Mouse (Mus musculus) ES-E14 (cell line): ENCODE measurements at regions not wholly inside any gene's neighbourhood (a gene's known extent, or its start where the extent isn't known, plus 50 kb on each side); places are given as distances from the start of the nearest gene placed in this dataset.

Source experiments
- DNase-seq: peaks from one replicate; pipeline ENCODE4 v3.0.0-alpha.2; 2013; ENCODE audit warnings: low read depth, low spot score
- H3K27ac ChIP-seq: 2 replicates; pipeline ENCODE4 v1.5.1; 2012; ENCODE audit warnings: low read depth, mild to moderate bottlenecking, low read length, moderate library complexity, mixed read lengths; ENCODE audit not compliant: poor library complexity, insufficient read depth, severe bottlenecking
- H3K36me3 ChIP-seq: 2 replicates; pipeline ENCODE4 v1.6.1; 2012; ENCODE audit warnings: mild to moderate bottlenecking, low read length, moderate library complexity, mixed read lengths; ENCODE audit not compliant: control insufficient read depth, poor library complexity, insufficient read depth, severe bottlenecking
- H3K4me1 ChIP-seq, 2 experiments: fragments of 150-350 bp in 1 of 2; sonication (generic) in 1 of 2; 2 replicates each; pipeline ENCODE4 v1.6.1; 2012; ENCODE audit warnings: low read length in 2 of 2, mild to moderate bottlenecking in 1 of 2, mixed read lengths in 1 of 2; ENCODE audit not compliant: control insufficient read depth in 2 of 2, insufficient read depth in 2 of 2, poor library complexity in 1 of 2
- H3K4me3 ChIP-seq, 2 experiments: fragments of 150-350 bp in 1 of 2; sonication (generic) in 1 of 2; 2 replicates each; pipeline ENCODE4 v1.5.1; 2012; ENCODE audit warnings: low read length in 2 of 2, low read depth in 1 of 2, mild to moderate bottlenecking in 1 of 2, mixed read lengths in 1 of 2; ENCODE audit not compliant: insufficient read depth in 1 of 2, poor library complexity in 1 of 2, severe bottlenecking in 1 of 2
- H3K9ac ChIP-seq: 2 replicates; pipeline ENCODE4 v1.6.1; 2012; ENCODE audit warnings: low read depth, mild to moderate bottlenecking, low read length, mixed read lengths; ENCODE audit not compliant: poor library complexity, insufficient read depth, severe bottlenecking
- H3K9me3 ChIP-seq: fragments of 150-350 bp; sonication (generic); 2 replicates; pipeline ENCODE4 v1.6.1; 2012; ENCODE audit warnings: low read depth, mild to moderate bottlenecking, low read length; ENCODE audit not compliant: control insufficient read depth, insufficient read depth
- CHD2 ChIP-seq: IDR thresholded peaks from 2 replicates; pipeline ENCODE4 v1.6.1; 2014; ENCODE audit warnings: mild to moderate bottlenecking, low read depth, low read length, inconsistent platforms
- HCFC1 ChIP-seq: IDR thresholded peaks from 2 replicates; pipeline ENCODE4 v1.6.1; 2012; ENCODE audit warnings: low read length, inconsistent platforms, borderline replicate concordance; ENCODE audit not compliant: insufficient read depth
- MAFK ChIP-seq: IDR thresholded peaks from 2 replicates; pipeline ENCODE4 v1.6.1; 2014; ENCODE audit warnings: mild to moderate bottlenecking, low read depth, low read length, inconsistent platforms; ENCODE audit not compliant: insufficient read depth
- ZC3H11A ChIP-seq: IDR thresholded peaks from 2 replicates; pipeline ENCODE4 v1.6.1; 2012; ENCODE audit warnings: low read depth, mild to moderate bottlenecking, inconsistent platforms, low read length, borderline replicate concordance
- ZNF384 ChIP-seq: IDR thresholded peaks from 2 replicates; pipeline ENCODE4 v1.6.1; 2012; ENCODE audit warnings: low read depth, low read length, inconsistent platforms
- in situ Hi-C, 2 experiments: fragments of 600-800 bp; cut with MboI; formaldehyde crosslinking; loops; one replicate each; pipeline ENCODE4 v1.15.1; 2025; ENCODE audit warnings: low sequenced_read_pairs in 2 of 2, inconsistent platforms in 1 of 2; ENCODE audit not compliant: unreplicated experiment in 2 of 2

GRCm38 (mm10) chr5:46228667-46229066, 371.3 kb upstream of the Lcorl start:
- no peak for DNase-seq
- no peak overlapping the region for H3K9ac ChIP-seq
- no peaks in the 10 kb centered on the region for H3K36me3 ChIP-seq
- no peak overlapping the region for H3K4me3 ChIP-seq
- in situ Hi-C loops = no loop called here
- H3K4me1 ChIP-seq = no peaks in the 10 kb centered on the region
- H3K9me3 ChIP-seq = no peaks in the 10 kb centered on the region
- H3K27ac ChIP-seq = no peak overlapping the region
- TF ChIP-seq HCFC1 = no peak
- TF ChIP-seq MAFK = no peak
- no peak for TF ChIP-seq CHD2
- TF ChIP-seq ZNF384 = no peak
- TF ChIP-seq ZC3H11A = no peak

- Histone ChIP-seq H3K9ac (no peak overlapping the region), H3K4me3 (no peak overlapping the region), H3K27ac (no peak overlapping the region), H3K36me3 (no peaks in the 10 kb centered on the region), H3K9me3 (no peaks in the 10 kb centered on the region), H3K4me1 (no peaks in the 10 kb centered on the region)
- no peak for DNase-seq
- TF ChIP-seq MAFK (no peak), ZC3H11A (no peak), CHD2 (no peak), ZNF384 (no peak), HCFC1 (no peak)
- in situ Hi-C loops = no loop called here
Observed at GRCm38 (mm10) chr5:46212845-46213468, 355.5 kb upstream of the Lcorl start.

- TF ChIP-seq ZC3H11A = no peak
- TF ChIP-seq HCFC1 = no peak
- TF ChIP-seq MAFK = no peak
- no peak for TF ChIP-seq CHD2
- no peak for DNase-seq
- Histone ChIP-seq H3K4me1 (no peaks in the 10 kb centered on the region), H3K4me3 (no peak overlapping the region), H3K9me3 (no peaks in the 10 kb centered on the region), H3K27ac (no peak overlapping the region), H3K9ac (no peak overlapping the region), H3K36me3 (no peaks in the 10 kb centered on the region)
- in situ Hi-C loops = no loop called here
Observed at GRCm38 (mm10) chr5:46209076-46209475, 351.7 kb upstream of the Lcorl start.

- no peak for TF ChIP-seq MAFK
- no peak for DNase-seq
- H3K9me3 ChIP-seq = no peaks in the 10 kb centered on the region
- no peak overlapping the region for H3K27ac ChIP-seq
- no peak overlapping the region for H3K4me3 ChIP-seq
- H3K4me1 ChIP-seq = no peaks in the 10 kb centered on the region
- no peak overlapping the region for H3K9ac ChIP-seq
- H3K36me3 ChIP-seq = no peaks in the 10 kb centered on the region
- in situ Hi-C loops = no loop called here
Observed at GRCm38 (mm10) chr5:46203744-46204143, 346.3 kb upstream of the Lcorl start.

- no peak for TF ChIP-seq HCFC1
Observed at GRCm38 (mm10) chr5:46202457-46202772, 345.0 kb upstream of the Lcorl start.

More at GRCm38 (mm10) chr5:46202457-46202772, 345.0 kb upstream of the Lcorl start:
- H3K9ac ChIP-seq = no peak overlapping the region
- H3K36me3 ChIP-seq = no peaks in the 10 kb centered on the region
- no peaks in the 10 kb centered on the region for H3K4me1 ChIP-seq
- no peak for DNase-seq
- no peak overlapping the region for H3K27ac ChIP-seq
- H3K4me3 ChIP-seq = no peak overlapping the region
- no peaks in the 10 kb centered on the region for H3K9me3 ChIP-seq
- in situ Hi-C loops = no loop called here
